Mouse (Mus musculus): ENCODE measurements at regions not wholly inside any gene's neighbourhood (a gene's known extent, or its start where the extent isn't known, plus 50 kb on each side); places are given as distances from the start of the nearest gene placed in this dataset.

GRCm38 (mm10) chr3:136611682-136612081 is 58.2 kb upstream of the Ppp3ca start:
- peak; percentile 62 for DNase-seq (ENCODE audit: low spot score)

- DNase-seq (ENCODE audit: low spot score), result no peak
Observed at GRCm38 (mm10) chr3:136610556-136610924, 59.4 kb upstream of the Ppp3ca start.

GRCm38 (mm10) chr3:136609855-136610555 is 59.9 kb upstream of the Ppp3ca start:
- no peak for DNase-seq (ENCODE audit: low spot score)

GRCm38 (mm10) chr3:136601706-136602105 is 68.2 kb upstream of the Ppp3ca start:
- DNase-seq (ENCODE audit: low spot score), result no peak

GRCm38 (mm10) chr3:136583937-136584336 is 86.0 kb upstream of the Ppp3ca start:
- no peak for DNase-seq (ENCODE audit: low spot score)

- no peak for DNase-seq (ENCODE audit: low spot score)
Observed at GRCm38 (mm10) chr3:136578016-136578415, 91.9 kb upstream of the Ppp3ca start.

- no peak for DNase-seq (ENCODE audit: low spot score)
Observed at GRCm38 (mm10) chr3:136570517-136570916, 99.4 kb upstream of the Ppp3ca start.

GRCm38 (mm10) chr3:136556488-136556887 is 113.4 kb upstream of the Ppp3ca start:
- DNase-seq (ENCODE audit: low spot score), result no peak

- DNase-seq (ENCODE audit: low spot score), result no peak
Observed at GRCm38 (mm10) chr3:136549471-136549870, 120.5 kb upstream of the Ppp3ca start.

GRCm38 (mm10) chr3:136531604-136532003 is 138.3 kb upstream of the Ppp3ca start:
- peak; percentile 27 for DNase-seq (ENCODE audit: low spot score)

GRCm38 (mm10) chr3:136508575-136508974 is 161.3 kb upstream of the Ppp3ca start:
- no peak for DNase-seq (ENCODE audit: low spot score)

GRCm38 (mm10) chr3:136507070-136507469 is 162.9 kb upstream of the Ppp3ca start:
- no peak for DNase-seq (ENCODE audit: low spot score)

GRCm38 (mm10) chr3:136494831-136495230 is 169.0 kb upstream of the Bank1 start:
- DNase-seq (ENCODE audit: low spot score), result no peak

- no peak for DNase-seq (ENCODE audit: low spot score)
Observed at GRCm38 (mm10) chr3:136491683-136492082, 165.8 kb upstream of the Bank1 start.

GRCm38 (mm10) chr3:136471693-136472092 is 145.8 kb upstream of the Bank1 start:
- DNase-seq (ENCODE audit: low spot score), result no peak

- DNase-seq (ENCODE audit: low spot score), result no peak
Observed at GRCm38 (mm10) chr3:136462747-136463146, 136.9 kb upstream of the Bank1 start.

GRCm38 (mm10) chr3:136456471-136457117 is 130.7 kb upstream of the Bank1 start:
- no peak for DNase-seq (ENCODE audit: low spot score)

GRCm38 (mm10) chr3:136455651-136456470 is 130.0 kb upstream of the Bank1 start:
- DNase-seq (ENCODE audit: low spot score), result no peak

- no peak for DNase-seq (ENCODE audit: low spot score)
Observed at GRCm38 (mm10) chr3:136454967-136455366, 129.1 kb upstream of the Bank1 start.

- no peak for DNase-seq (ENCODE audit: low spot score)
Observed at GRCm38 (mm10) chr3:136450986-136451774, 125.3 kb upstream of the Bank1 start.

GRCm38 (mm10) chr3:136450361-136450895 is 124.6 kb upstream of the Bank1 start:
- no peak for DNase-seq (ENCODE audit: low spot score)

Data from thymus, postnatal 0 days (tissue).